Mouse (Mus musculus) stomach, embryonic 16.5 days (tissue): ENCODE results near the gene Myo1a. TPM values are rescaled to one million over a fixed set of nuclear protein-coding genes. Genes with fewer than 3 reads are reported as not detected.

ENCODE experiments used
- ATAC-seq: fragments of 200-750 bp; cut with Nextera tagmentation; 2 replicates; pipeline ENCODE4 v1.8.0; 2017; ENCODE audit warnings: moderate number of reproducible peaks, moderate TSS enrichment; ENCODE audit not compliant: insufficient read depth, low FRiP score
- H3K27ac ChIP-seq: fragments of 300-500 bp; sonication (generic); 2 replicates; pipeline ENCODE4 v1.5.1; 2014; ENCODE audit warnings: low read length
- H3K27me3 ChIP-seq: fragments of 300-500 bp; sonication (generic); 2 replicates; pipeline ENCODE4 v1.6.1; 2014; ENCODE audit warnings: low read length, control low read depth, mixed read lengths; ENCODE audit not compliant: control insufficient read depth, insufficient read depth
- H3K36me3 ChIP-seq: fragments of 300-500 bp; sonication (generic); 2 replicates; pipeline ENCODE4 v1.6.1; 2014; ENCODE audit warnings: low read length; ENCODE audit not compliant: control insufficient read depth, insufficient read depth
- H3K4me1 ChIP-seq: fragments of 300-500 bp; sonication (generic); 2 replicates; pipeline ENCODE4 v1.6.1; 2014; ENCODE audit warnings: low read length, control low read depth, mixed read lengths; ENCODE audit not compliant: control insufficient read depth, insufficient read depth
- H3K4me2 ChIP-seq: fragments of 300-500 bp; sonication (generic); 2 replicates; pipeline ENCODE4 v1.6.1; 2014; ENCODE audit warnings: low read depth, low read length, mixed read lengths
- H3K4me3 ChIP-seq: fragments of 300-500 bp; sonication (generic); replicated peaks from 2 replicates; pipeline ENCODE4 v1.5.1; 2014; ENCODE audit warnings: mild to moderate bottlenecking, low read length
- H3K9ac ChIP-seq: fragments of 300-500 bp; sonication (generic); 2 replicates; pipeline ENCODE4 v1.6.1; 2014; ENCODE audit warnings: low read length
- H3K9me3 ChIP-seq: fragments of 300-500 bp; sonication (generic); replicated peaks from 2 replicates; pipeline ENCODE4 v1.6.1; 2016; ENCODE audit warnings: low read length, control low read depth; ENCODE audit not compliant: control insufficient read depth
- WGBS: fragments of 180-500 bp; shearing (Covaris S2); extraction: QIAGEN DNeasy Blood & Tissue Kit; methylation state at CpG from one replicate; pipeline ENCODE4 v1.1.7; 2014; 5-methylcytosine and 5-hydroxymethylcytosine counted together
- polyA plus RNA-seq: library from polyadenylated mRNA; unstranded; fragments of >200 nt; fragmentation: Nextera tagmentation; extraction: Ambion mirVana; gene quantifications from 2 replicates; pipeline ENCODE4 v1.2.1, GENCODE M21; 2015

Gene Myo1a
- polyA plus RNA-seq, 1 experiment from 2014 or later: 24.5 TPM

- H3K9me3 ChIP-seq: no peaks in the 10 kb centered on the region
- H3K4me1 ChIP-seq: no peaks in the 10 kb centered on the region
- no peak overlapping the region for H3K9ac ChIP-seq
- no peak overlapping the region for H3K27ac ChIP-seq
- no peak overlapping the region for H3K4me3 ChIP-seq
- no peaks in the 10 kb centered on the region for H3K36me3 ChIP-seq
- 74% methylated on average over 13 of the region's 13 CpGs for WGBS
- no peak for ATAC-seq
- H3K27me3 ChIP-seq: no peaks in the 10 kb centered on the region
- H3K4me2 ChIP-seq: no peak overlapping the region
Measured at GRCm38 (mm10) chr10:127710331-127710730, 5.4 kb downstream of the Myo1a start.

GRCm38 (mm10) chr10:127712736-127713135 is 7.8 kb downstream of the Myo1a start:
- WGBS: 77% methylated on average over 6 of the region's 6 CpGs
- Histone ChIP-seq H3K4me1 (no peaks in the 10 kb centered on the region), H3K9me3 (no peaks in the 10 kb centered on the region), H3K9ac (no peak overlapping the region), H3K27me3 (no peaks in the 10 kb centered on the region), H3K36me3 (no peaks in the 10 kb centered on the region), H3K4me3 (no peak overlapping the region), H3K27ac (no peak overlapping the region), H3K4me2 (no peak overlapping the region)
- no peak for ATAC-seq

GRCm38 (mm10) chr10:127721671-127722418 is 16.9 kb downstream of the Myo1a start:
- H3K36me3 ChIP-seq: no peaks in the 10 kb centered on the region
- peak overlapping the region; percentile 92 for H3K27ac ChIP-seq
- H3K4me1 ChIP-seq: peaks cover 7% of the 10 kb centered on the region; the same call in 1 of the 2 replicates
- no peaks in the 10 kb centered on the region for H3K27me3 ChIP-seq
- peak overlapping the region; percentile 32 for H3K4me3 ChIP-seq
- peak; percentile 69 for ATAC-seq
- H3K9me3 ChIP-seq: no peaks in the 10 kb centered on the region
- H3K9ac ChIP-seq: peak overlapping the region; percentile 70
- 18% methylated on average over 20 of the region's 20 CpGs for WGBS
- H3K4me2 ChIP-seq: peak overlapping the region; percentile 50

DNA sequence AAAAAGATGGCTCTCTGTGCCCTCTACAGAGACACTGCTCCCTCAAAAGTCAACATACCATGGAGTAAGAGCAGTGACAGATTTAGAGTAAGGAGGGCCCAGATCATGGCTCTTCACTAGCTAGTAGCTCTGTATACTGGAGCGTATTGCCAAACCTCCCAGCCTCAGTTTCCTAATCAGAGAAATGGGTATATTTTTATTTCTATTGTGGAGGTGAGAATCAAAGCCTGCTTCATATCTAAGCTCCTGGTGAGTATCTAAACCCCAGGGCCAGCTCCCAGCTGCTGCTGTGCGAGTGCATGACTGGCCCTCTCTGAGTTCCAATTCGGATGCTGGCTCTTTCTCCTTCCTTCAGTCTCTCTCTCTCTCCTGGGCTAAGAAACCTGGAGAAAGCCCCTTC is 19.2 kb downstream of the Myo1a start, which contains the start of gene Tac2:
Gene Tac2 (plus strand): TSS at position 301 of the 400 bp plus-strand sequence.
- no peaks in the 10 kb centered on the region for H3K9me3 ChIP-seq
- no peak within 1 kb of the TSS for H3K9ac ChIP-seq
- H3K4me1 ChIP-seq: peaks cover 7% of the 10 kb centered on the region; the same call in 1 of the 2 replicates
- H3K4me2 ChIP-seq: no peak within 1 kb of the TSS
- H3K27me3 ChIP-seq: no peaks in the 10 kb centered on the region
- H3K4me3 ChIP-seq: no peak within 1 kb of the TSS
- no peak within 1 kb of the TSS for H3K27ac ChIP-seq
- WGBS: 80% methylated on average over 3 of the region's 3 CpGs
- no peak for ATAC-seq
- no peaks in the 10 kb centered on the region for H3K36me3 ChIP-seq

DNA sequence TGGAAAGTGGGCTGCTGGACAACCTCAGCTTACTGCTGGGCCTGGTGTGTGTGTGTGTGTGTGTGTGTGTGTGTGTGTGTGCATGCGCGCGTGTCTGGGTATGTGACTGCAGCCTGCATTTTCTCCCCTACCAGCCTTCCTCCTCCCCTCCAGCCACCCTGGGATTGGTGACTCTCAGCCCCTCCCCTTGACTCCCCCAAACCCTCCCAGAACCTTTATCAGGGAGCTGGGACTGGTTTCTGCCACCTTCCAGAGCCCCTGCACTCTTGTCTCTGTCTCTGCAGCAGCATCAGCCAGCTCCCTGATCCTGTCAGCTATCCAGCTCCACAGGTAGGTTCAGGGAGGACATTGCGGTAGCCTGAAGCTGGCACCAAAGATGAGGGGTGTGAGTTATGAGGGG is 20.2 kb downstream of the Myo1a start:
- no peak overlapping the region for H3K4me3 ChIP-seq
- no peak overlapping the region for H3K27ac ChIP-seq
- no peaks in the 10 kb centered on the region for H3K9me3 ChIP-seq
- peaks cover 7% of the 10 kb centered on the region; the same call in 1 of the 2 replicates for H3K4me1 ChIP-seq
- H3K4me2 ChIP-seq: no peak overlapping the region
- no peak for ATAC-seq
- H3K9ac ChIP-seq: no peak overlapping the region
- H3K36me3 ChIP-seq: no peaks in the 10 kb centered on the region
- no peaks in the 10 kb centered on the region for H3K27me3 ChIP-seq
- WGBS: 65% methylated on average over 4 of the region's 4 CpGs

DNA sequence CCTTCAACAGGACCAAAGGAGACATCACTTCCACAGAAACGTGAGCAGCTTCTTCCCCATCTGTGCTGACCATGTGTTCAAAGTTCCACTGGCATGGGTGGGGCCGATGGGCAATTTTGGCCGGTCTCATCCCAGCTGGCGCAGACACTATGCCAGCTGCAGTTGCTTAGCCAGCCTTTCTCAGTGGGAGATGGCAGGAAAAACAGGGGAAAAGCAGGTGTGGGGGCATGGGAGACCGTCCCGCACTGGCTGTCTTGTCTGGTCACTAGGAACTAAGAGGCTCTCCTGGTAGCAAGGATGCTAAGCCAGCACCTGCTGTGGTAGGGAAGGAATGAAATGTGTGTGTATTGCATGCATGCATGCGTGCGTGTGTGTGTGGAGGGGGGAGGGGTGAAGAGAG is 23.5 kb downstream of the Myo1a start:
- Histone ChIP-seq H3K9me3 (no peaks in the 10 kb centered on the region), H3K4me3 (no peak overlapping the region), H3K27me3 (no peaks in the 10 kb centered on the region), H3K27ac (no peak overlapping the region), H3K36me3 (no peaks in the 10 kb centered on the region), H3K9ac (no peak overlapping the region), H3K4me2 (no peak overlapping the region), H3K4me1 (0 out of 2 replicates have a peak, but pooled peaks cover 4% of the 10 kb centered on the region)
- ATAC-seq: no peak
- 74% methylated on average over 8 of the region's 8 CpGs for WGBS

DNA sequence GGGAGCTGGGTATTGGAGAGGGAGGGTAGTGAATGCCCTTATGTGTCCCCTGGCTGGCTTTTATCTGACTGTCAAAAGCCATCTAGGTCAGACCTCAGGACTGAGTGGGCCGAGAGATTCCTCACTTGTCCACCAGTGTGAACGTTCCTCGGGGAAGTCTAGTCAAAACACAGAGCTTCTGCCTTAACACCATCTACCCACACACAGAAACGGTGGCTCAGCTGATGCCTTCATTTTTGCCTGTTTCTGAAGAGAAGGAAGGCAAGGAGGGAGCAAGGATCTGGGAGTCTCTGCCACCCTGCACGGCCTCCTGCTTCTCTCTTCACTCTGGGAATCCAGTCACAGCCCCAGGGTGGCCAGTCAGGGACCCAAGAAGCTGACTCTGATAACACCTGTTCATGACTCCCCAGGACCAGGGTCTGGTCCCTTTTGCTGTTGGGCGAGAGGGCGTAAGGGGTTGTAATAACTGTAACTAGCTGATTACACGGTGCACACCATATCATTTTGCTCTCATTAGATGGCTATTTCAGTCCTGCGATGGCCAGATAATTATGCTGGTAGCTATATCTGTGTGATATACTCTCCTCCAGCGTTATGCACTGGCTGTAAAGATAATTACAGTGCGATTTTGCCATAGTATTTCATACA is 25.4 kb downstream of the Myo1a start:
- Histone ChIP-seq H3K9ac (no peak overlapping the region), H3K9me3 (peaks cover 4% of the 10 kb centered on the region), H3K4me2 (no peak overlapping the region), H3K27me3 (no peaks in the 10 kb centered on the region), H3K27ac (no peak overlapping the region), H3K36me3 (no peaks in the 10 kb centered on the region), H3K4me1 (0 out of 2 replicates have a peak, but pooled peaks cover 4% of the 10 kb centered on the region), H3K4me3 (no peak overlapping the region)
- WGBS: 73% methylated on average over 11 of the region's 11 CpGs
- no peak for ATAC-seq

DNA sequence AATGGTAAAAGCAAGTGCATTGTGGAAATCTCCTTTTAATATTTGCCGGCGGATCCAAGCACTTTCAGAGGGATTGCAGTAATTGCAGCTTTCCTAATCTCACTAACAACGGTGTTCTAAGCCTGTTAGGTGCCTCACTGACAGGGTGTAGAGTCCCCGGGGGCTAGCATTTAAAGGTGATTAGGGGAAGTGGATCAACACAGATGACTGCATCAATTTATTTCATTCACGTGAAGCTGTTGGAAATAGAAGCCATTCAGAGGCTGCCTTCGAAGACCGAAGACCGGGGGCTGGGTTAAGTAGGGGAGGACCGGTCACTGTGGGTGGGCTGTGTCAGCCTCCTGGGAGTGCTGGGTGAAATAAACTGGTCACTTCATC is 26.0 kb downstream of the Myo1a start:
- Histone ChIP-seq H3K27me3 (no peaks in the 10 kb centered on the region), H3K36me3 (no peaks in the 10 kb centered on the region), H3K9ac (0 out of 2 replicates have a peak overlapping the region, but pooled peaks have one; percentile 29), H3K4me1 (0 out of 2 replicates have a peak, but pooled peaks cover 4% of the 10 kb centered on the region), H3K27ac (no peak overlapping the region), H3K9me3 (peaks cover 4% of the 10 kb centered on the region), H3K4me2 (no peak overlapping the region), H3K4me3 (no peak overlapping the region)
- WGBS: 45% methylated on average over 9 of the region's 9 CpGs
- no peak for ATAC-seq

DNA sequence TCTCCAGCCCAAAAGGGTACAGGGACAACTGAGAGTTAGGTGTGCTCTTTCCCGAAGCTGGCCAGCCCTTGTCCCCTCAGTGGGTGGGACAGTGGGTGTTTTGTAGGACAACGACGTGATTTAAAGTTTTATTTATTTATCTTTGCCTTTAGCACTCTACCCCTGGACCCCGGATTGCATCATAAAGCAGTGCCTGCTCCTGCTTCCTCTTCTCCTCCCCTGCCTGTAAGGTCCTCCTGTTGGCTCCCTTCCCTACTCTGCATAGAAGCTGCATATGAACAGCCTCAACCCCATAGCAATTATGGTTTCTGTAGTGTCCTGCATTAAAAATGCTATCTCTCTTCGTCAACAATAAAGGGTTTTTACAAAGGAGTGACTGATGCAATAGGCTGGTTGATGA is 26.4 kb downstream of the Myo1a start:
- 0 out of 2 replicates have a peak, but pooled peaks cover 4% of the 10 kb centered on the region for H3K4me1 ChIP-seq
- WGBS: 24% methylated on average over 5 of the region's 5 CpGs
- ATAC-seq: no peak
- no peaks in the 10 kb centered on the region for H3K27me3 ChIP-seq
- no peak overlapping the region for H3K4me3 ChIP-seq
- H3K27ac ChIP-seq: no peak overlapping the region
- H3K36me3 ChIP-seq: no peaks in the 10 kb centered on the region
- 0 out of 2 replicates have a peak overlapping the region, but pooled peaks have one; percentile 29 for H3K9ac ChIP-seq
- H3K9me3 ChIP-seq: peaks cover 4% of the 10 kb centered on the region
- H3K4me2 ChIP-seq: no peak overlapping the region
